Mouse (Mus musculus) T-cell, adult 2 months (primary cell): ENCODE measurements around the gene Vipas39.
"Not testable (repeated sequence)": the region's sequence is repeated elsewhere in the genome, so short reads cannot be mapped to it uniquely, and the experiment has no call there.

Experiments used
- DNase-seq: peaks from one replicate; pipeline ENCODE4 v3.0.0; 2022; ENCODE audit warnings: low spot score

The Vipas39 gene

DNA sequence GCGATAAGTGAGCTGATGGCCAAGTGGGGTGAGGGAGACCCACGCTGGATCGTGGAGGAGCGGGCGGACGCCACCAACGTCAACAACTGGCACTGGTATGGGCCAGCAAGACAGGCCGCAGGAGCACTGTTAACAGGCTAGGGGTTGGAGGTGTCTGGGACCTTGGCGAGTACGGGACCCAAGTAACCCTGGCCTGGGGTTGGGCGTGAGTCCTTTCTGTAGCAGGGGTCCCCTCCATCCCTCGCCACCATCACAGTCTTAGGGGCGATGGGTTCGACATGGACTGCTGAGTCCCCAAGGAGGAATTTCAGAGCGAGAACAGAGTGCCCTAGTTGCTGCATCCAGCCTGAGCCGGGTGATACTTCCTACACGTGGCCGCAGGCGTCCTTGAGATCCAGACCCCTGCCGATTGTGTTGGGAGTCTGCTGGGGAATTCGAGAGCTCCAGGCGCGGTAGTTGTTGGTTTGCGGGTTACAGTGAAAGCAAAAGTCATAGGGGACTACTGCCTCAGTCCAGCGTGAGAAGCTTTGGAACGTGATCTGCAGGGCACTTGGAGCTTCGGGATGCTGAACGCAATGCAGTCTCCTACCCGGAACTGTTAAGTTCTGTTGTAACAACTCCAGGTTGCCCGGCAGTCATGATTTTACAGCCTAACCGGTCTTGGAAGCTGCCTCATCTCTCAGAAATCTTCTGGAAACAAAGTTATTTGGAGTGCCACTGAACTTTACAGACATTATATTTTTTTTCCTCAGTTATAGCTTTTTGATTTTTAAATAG lies 959 bp upstream of the Vipas39 start:
- no peak for DNase-seq

DNA sequence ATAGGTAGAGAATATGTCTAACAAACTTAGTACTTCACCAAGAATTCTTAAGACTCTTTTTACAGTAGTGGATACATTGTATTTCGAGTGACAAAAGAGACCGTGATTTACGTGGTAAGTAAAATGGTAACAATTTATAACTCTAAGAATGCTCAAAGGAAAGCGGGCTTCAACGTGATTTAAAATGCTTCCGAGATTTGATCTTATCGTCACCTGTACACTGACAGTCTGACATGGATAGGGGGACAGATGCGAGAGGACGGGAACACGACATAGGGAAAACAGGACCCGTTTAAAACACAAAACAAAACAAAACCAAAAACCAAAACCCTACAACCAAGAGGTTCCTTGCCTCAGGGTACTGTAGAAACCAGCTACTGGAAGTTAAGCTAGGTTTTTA lies 612 bp downstream of the Vipas39 start:
- no peak for DNase-seq

GRCm38 (mm10) chr12:87260562-87260961 lies 5.5 kb downstream of the Vipas39 start:
- DNase-seq = no peak

GRCm38 (mm10) chr12:87256629-87257028 lies 9.4 kb downstream of the Vipas39 start:
- DNase-seq = no peak

DNA sequence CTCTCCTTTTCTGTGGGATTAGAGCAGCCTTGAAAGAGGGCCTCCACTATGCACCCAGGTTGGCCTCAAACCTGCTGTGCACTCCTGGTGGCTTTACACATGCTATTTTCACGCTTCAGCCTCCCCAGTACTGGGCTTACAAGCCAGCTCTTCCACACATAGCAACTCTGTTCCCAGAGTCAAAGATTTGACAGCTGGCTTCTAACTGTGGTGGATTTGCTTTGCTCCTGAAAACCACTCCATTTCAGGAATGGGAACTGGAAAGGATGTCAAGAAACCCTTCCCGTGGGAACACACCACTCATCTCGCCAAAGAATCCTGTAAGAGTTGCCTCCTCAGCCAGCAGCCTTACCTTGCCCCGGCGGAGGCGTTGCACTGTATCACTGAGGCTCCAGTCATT lies 12.2 kb downstream of the Vipas39 start:
- no peak for DNase-seq

- no peak for DNase-seq
These were observed 15.9 kb downstream of the Vipas39 start for GRCm38 (mm10) chr12:87250161-87250560.

- no peak for DNase-seq
These were observed 27.4 kb downstream of the Vipas39 start, which contains the start of gene Noxred1 for GRCm38 (mm10) chr12:87238632-87239031. Gene Noxred1, minus strand, starts transcription at chr12:87238732.

DNA sequence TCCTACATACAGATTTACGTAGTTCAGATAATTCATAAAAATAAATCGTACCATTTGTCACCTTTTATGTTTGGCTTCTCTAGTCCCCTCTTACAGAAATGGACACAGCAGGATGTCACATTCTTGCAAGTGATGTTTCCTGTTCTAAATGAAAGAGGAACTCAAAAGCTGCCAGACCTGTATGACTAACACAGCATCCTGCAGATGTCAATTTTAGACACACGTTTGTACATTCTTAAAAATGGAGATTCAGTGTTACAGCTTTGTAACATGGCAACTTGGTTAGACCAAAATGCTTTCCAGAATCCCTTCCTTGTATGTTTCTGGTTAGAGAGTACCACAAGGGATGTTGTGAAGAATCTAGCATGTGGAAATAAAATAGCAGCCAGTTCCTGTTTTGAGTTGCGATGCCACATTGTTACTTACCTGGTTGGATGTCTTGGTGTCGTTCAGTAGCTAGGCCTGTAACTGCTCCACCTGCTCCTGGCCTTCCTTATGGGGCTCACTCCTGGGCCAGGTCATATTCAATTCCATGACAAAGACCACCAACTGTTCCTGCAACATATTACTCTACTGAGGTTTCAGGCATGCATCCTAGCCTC lies 29.1 kb downstream of the Vipas39 start:
- DNase-seq = no peak

- DNase-seq = no peak
These were observed 35.6 kb downstream of the Vipas39 start for GRCm38 (mm10) chr12:87230379-87230895.

DNA sequence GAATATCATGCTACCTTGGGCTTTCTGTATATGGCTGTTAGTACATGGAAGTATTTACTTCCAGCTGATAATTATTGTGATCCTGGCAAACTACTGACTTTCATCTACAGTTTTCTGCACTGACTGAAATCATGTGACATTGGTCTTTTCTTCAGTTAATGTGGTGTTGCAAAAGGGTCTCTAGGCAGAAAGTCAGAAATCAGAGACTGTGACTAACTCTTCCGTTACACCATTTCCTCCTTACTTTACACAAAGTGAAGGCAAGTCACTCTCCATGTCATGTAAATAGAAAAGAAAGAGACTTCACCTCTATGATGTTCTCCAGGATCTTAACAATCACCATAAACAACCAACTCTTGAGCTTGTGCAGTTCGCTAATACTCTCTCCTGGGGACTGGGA lies 36.4 kb downstream of the Vipas39 start:
- DNase-seq = no peak

DNA sequence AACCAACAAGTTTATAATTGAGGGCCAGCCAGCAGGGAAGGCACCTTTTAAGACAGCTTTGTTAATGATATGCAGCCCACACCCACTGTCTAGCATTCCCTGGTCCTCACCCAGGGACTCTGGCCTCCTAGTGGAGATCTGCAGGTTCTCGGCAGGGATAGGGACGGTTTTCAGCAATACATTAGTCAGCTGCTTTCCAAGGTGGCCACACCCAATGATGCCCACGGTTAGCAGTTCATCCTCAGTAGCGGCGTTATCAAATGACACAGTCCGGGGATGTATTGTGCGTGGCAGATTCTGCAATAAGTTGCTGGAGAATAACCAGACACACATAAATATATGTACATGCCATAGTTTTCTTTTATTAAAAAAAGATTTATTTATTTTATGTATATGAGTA lies 39.3 kb downstream of the Vipas39 start:
- DNase-seq = no peak

DNA sequence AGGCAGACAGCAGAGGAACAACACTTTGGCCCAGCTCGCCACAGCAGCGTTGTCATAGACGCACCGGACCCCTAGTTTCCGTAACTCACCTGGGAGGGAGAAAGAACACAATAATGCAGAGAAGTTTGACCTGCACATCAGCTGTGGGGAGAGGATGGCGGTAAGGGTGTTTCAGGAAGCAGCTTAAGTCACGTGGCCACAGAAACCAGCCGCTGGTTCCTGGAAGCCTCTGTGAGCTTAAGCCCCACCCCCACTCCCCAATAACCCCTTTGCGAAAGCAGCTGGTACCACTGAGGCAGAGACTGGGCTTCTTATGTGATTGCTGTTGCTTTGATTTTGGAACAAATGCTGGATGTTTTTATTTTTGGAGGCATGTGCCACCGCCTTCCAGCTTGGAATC lies 41.1 kb downstream of the Vipas39 start:
- no peak for DNase-seq

GRCm38 (mm10) chr12:87219362-87219761 lies 46.7 kb downstream of the Vipas39 start:
- DNase-seq = no peak

DNA sequence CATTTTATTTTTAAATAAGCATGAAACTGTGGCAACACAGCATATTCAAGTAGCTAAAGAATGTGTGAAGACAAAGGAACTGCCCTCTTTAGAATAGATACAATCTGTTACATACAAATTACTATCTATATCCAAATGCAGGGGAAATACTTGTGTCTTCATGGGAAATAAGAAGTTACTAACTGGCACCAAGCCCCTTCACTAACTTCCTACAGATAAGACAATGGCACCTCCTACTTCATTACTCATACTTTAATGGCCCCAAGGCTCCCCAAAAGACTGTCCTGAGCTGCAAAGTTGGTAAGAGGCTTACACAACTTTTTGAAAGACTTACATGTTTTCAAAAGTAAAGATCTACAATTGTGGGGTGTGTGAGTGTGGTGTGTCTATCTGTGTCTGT lies 48.5 kb downstream of the Vipas39 start:
- no peak for DNase-seq

DNA sequence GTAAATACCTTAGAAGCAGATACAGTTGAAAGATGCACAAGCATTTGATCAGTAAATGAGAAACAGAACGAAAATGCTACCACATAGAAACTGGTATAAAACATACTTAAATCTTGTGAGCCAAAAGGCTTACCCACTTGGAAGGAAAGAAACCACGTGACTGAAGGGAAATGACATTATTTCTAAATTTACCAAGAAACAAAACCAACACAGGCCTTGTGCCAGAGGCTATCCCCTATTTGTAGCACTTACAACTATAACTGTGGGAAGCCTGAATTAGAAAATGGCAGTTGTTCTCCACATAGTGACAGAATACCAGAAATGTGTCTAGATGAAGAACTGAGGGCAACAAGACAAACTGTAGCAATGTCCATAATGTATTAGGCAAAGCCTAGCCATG lies 50.0 kb downstream of the Vipas39 start:
- no peak for DNase-seq

GRCm38 (mm10) chr12:87212844-87213606 lies 53.0 kb downstream of the Vipas39 start:
- DNase-seq = no peak

DNA sequence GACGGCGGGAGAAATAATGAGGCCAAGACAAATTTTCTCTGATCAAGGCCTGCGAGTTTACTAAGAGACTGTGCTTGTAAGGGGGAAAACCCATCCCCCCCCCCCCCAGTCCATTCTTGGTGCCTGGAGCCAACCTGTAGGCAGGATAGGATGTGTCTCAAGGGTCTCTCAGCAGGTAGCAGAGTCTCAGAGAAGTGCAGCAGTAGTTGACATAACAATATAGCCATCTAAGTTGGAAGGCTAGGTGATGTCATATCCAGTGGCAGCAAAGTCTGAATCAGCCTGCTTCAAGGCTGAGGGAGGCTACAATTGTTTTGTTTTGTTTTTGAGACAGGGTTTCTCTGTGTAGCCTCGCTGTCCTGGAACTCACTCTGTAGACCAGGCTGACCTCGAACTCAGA lies 60.3 kb downstream of the Vipas39 start:
- not testable (repeated sequence) for DNase-seq

DNA sequence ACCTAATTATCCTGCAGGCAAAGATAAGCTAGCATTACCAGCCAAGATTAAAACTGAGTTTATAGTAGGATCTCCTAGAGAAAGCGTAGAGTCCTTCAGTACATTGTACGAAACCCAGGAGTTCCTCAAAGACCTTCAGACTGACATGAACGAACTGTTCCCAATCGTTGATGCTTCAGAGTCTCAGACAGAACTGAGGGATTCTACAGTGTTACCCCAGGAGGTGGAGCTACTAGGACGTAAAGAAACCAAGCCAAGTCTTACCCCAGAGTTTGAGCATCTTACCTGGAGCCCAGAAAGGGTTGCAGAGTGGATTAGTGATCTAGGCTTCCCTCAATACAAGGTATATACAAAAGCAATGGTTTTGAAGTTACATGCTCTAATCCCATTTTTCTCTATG lies 64.4 kb downstream of the Vipas39 start:
- DNase-seq = no peak

GRCm38 (mm10) chr12:87199973-87200586 lies 66.0 kb downstream of the Vipas39 start, which contains the start of gene Tmed8:
Gene Tmed8, minus strand, starts transcription at chr12:87200454.
- DNase-seq = peak; percentile 84

DNA sequence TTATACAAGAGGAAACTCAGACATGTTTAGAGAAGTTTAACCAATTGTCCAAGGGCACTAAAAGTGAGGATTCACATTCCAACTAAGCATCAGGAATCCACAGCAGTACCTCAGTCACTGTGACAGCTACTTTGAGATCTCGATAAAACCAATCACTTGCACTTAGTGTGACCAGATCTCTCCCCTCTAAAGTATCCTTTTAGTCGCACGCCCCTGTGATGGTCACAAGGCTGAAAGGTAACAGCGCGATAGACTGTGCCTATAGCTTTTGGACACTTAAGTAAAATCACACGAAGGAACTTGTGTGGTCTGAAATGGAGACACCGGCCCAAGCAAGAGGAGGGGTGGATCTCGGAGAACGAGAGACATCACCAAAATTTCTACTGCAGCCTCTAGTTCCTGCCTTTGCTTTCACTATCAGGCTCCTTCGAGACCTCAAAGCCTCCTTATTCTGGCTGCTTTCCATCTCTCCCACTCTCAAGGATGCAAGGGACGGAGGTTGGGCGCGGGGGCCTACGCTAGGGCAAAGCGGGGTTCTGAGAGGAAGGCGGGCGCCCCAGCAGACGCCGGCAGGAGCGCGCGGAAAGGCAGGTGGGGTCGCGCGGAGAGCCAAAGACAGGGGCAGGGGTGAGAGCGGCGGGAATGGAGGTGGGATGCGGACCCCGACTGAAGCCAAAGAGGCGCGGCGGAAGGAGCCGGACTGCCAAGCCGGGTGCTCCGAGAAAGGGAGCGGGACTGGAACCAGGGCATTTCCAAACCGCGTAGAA lies 66.7 kb downstream of the Vipas39 start, which contains the start of gene Samd15:
Gene Samd15 (plus strand): TSS at position 518 of the 767 bp plus-strand sequence.
- peak; percentile 44 for DNase-seq

GRCm38 (mm10) chr12:87198792-87199191 lies 67.3 kb downstream of the Vipas39 start:
- DNase-seq = peak; percentile 1
